Mouse (Mus musculus): ENCODE data around the gene Bbs9. TPM values are rescaled to one million over a fixed set of nuclear protein-coding genes. Genes with fewer than 3 reads are reported as not detected.
"Not testable (repeated sequence)": the region's sequence is repeated elsewhere in the genome, so short reads cannot be mapped to it uniquely, and the experiment has no call there.

The Bbs9 gene
- polyA plus RNA-seq, 1 experiment = 2.3 TPM

GRCm38 (mm10) chr9:22445123-22445522 is 30.4 kb upstream of the Bbs9 start:
- no peaks in the 10 kb centered on the region for H3K27me3 ChIP-seq (replicated peaks)
- H3K9me3 ChIP-seq = no peaks in the 10 kb centered on the region
- TF ChIP-seq GATA1 (IDR thresholded peaks at IDR 0.05; ENCODE audit: borderline replicate concordance, low read length) (no peak), FLI1 (IDR thresholded peaks at IDR 0.05; ENCODE audit: low read length) (no peak)
- no peaks in the 10 kb centered on the region; the same call in 1 of the 2 replicates for H3K4me1 ChIP-seq
- H3K4me3 ChIP-seq (replicated peaks) = no peak overlapping the region
- H3K36me3 ChIP-seq (replicated peaks; ENCODE audit: low read length) = peaks cover 45% of the 10 kb centered on the region

- no peak overlapping the region for H3K4me3 ChIP-seq (replicated peaks)
- TF ChIP-seq FLI1 (IDR thresholded peaks at IDR 0.05; ENCODE audit: low read length) (no peak), GATA1 (IDR thresholded peaks at IDR 0.05; ENCODE audit: borderline replicate concordance, low read length) (no peak)
- H3K36me3 ChIP-seq (replicated peaks; ENCODE audit: low read length) = peaks cover 66% of the 10 kb centered on the region
- H3K4me1 ChIP-seq = no peaks in the 10 kb centered on the region; the same call in 1 of the 2 replicates
- H3K9me3 ChIP-seq = no peaks in the 10 kb centered on the region
- H3K27me3 ChIP-seq (replicated peaks) = no peaks in the 10 kb centered on the region
Measured at GRCm38 (mm10) chr9:22447213-22447612, 28.3 kb upstream of the Bbs9 start.

DNA sequence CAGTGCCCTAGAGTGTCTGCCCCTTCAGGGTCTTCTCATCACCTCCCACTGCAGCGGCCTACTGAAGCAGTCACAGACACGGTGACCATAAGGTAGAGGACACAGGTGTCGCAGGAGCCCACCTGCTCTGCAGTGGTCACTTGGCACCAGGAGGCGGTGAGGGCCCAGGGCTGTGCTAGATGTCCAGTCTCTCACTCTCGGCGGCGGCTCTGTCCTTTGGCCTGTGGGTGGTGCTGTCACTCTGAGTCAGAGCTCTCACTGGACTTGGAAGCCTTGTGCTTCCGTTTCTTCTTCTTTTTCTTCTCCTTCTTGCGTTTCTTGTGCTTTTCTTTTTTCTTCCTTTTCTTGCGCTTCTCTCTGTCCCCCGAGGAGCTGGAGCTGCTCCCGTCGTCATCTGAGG is 27.1 kb upstream of the Bbs9 start:
- no peak overlapping the region for H3K4me3 ChIP-seq (replicated peaks)
- H3K27me3 ChIP-seq (replicated peaks) = no peaks in the 10 kb centered on the region
- no peaks in the 10 kb centered on the region for H3K9me3 ChIP-seq
- no peaks in the 10 kb centered on the region; the same call in 1 of the 2 replicates for H3K4me1 ChIP-seq
- H3K36me3 ChIP-seq (replicated peaks; ENCODE audit: low read length) = peaks cover 78% of the 10 kb centered on the region
- TF ChIP-seq FLI1 (IDR thresholded peaks at IDR 0.05; ENCODE audit: low read length) (no peak), GATA1 (IDR thresholded peaks at IDR 0.05; ENCODE audit: borderline replicate concordance, low read length) (no peak)

- Histone ChIP-seq H3K4me3 (replicated peaks) (no peak overlapping the region), H3K36me3 (replicated peaks; ENCODE audit: low read length) (peaks cover 86% of the 10 kb centered on the region), H3K4me1 (no peaks in the 10 kb centered on the region; the same call in 1 of the 2 replicates), H3K9me3 (no peaks in the 10 kb centered on the region), H3K27me3 (replicated peaks) (no peaks in the 10 kb centered on the region)
- TF ChIP-seq GATA1 (IDR thresholded peaks at IDR 0.05; ENCODE audit: borderline replicate concordance, low read length) = no peak
- no peak for TF ChIP-seq FLI1 (IDR thresholded peaks at IDR 0.05; ENCODE audit: low read length)
Measured at GRCm38 (mm10) chr9:22449209-22449608, 26.3 kb upstream of the Bbs9 start.

DNA sequence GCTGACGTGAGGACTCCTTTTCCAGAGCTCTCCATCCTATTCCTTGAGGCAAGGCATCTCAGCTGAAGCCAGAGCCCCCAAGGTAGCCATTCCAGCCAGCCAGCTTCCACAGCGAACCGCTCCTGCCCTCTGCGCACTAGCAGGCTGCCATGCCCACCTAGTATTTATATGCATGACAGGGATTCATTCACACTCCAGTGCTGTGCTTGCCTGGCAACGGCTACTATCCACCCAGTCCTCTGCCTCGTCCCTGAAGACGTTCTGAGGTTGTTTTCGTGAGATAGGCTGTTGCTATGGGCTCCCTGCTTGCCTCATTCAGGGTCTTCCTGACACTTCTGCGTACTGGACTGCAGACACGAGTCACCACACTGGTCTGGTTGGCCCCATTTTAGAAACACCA is 22.8 kb upstream of the Bbs9 start:
- no peaks in the 10 kb centered on the region for H3K27me3 ChIP-seq (replicated peaks)
- TF ChIP-seq FLI1 (IDR thresholded peaks at IDR 0.05; ENCODE audit: low read length) (no peak), GATA1 (IDR thresholded peaks at IDR 0.05; ENCODE audit: borderline replicate concordance, low read length) (no peak)
- peaks cover 7% of the 10 kb centered on the region for H3K4me1 ChIP-seq
- peaks cover 100% of the 10 kb centered on the region for H3K36me3 ChIP-seq (replicated peaks; ENCODE audit: low read length)
- no peak overlapping the region for H3K4me3 ChIP-seq (replicated peaks)
- H3K9me3 ChIP-seq = no peaks in the 10 kb centered on the region

DNA sequence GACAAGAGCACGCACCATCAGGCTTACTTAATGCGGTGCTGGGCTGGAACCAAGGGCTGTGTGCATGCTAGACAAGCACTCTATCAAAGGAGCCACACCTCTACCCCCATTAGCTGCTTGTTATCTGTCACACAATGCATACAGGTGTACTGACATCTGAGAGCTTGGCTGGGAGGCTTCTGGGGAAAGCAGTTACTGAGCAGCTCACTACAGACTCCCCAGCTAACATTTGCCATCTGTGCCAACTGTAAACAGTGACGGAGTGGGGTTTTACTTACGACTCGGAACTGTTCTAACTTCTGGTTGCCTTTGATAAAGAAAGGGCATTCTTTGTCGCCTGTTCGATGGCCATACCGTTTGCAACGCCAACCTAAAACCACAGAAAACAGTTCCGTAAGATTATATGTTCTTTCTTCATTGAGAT is 22.0 kb upstream of the Bbs9 start:
- TF ChIP-seq GATA1 (IDR thresholded peaks at IDR 0.05; ENCODE audit: borderline replicate concordance, low read length) (no peak), FLI1 (IDR thresholded peaks at IDR 0.05; ENCODE audit: low read length) (no peak)
- Histone ChIP-seq H3K4me1 (peaks cover 12% of the 10 kb centered on the region), H3K9me3 (no peaks in the 10 kb centered on the region), H3K27me3 (replicated peaks) (no peaks in the 10 kb centered on the region), H3K36me3 (replicated peaks; ENCODE audit: low read length) (peaks cover 100% of the 10 kb centered on the region), H3K4me3 (replicated peaks) (no peak overlapping the region)

GRCm38 (mm10) chr9:22453990-22454389 is 21.5 kb upstream of the Bbs9 start, which contains the start of gene Gm17545:
Gene Gm17545 (plus strand): TSS chr9:22454290.
- H3K9me3 ChIP-seq; H3K27me3 ChIP-seq (replicated peaks); H3K4me3 ChIP-seq (replicated peaks): not testable (repeated sequence)
- H3K4me1 ChIP-seq = peaks cover 17% of the 10 kb centered on the region
- peaks cover 100% of the 10 kb centered on the region for H3K36me3 ChIP-seq (replicated peaks; ENCODE audit: low read length)

DNA sequence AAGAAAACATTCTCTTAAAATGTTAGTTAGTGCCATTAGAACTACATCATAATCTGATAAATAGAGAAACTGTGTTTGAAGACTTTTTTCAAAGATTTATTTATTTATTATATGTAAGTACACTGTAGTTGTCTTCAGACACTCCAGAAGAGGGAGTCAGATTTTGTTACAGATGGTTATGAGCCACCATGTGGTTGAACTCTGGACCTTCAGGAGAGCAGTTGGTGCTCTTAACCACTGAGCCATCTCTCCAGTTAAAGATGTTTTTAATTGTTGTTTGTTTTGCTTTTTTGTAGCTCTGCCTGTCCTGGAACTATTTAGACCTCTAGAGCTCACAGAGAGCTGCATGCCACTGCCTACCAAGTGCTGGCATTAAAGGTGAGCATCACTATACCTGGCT is 20.5 kb upstream of the Bbs9 start:
- H3K4me3 ChIP-seq (replicated peaks) = no peak overlapping the region
- peaks cover 19% of the 10 kb centered on the region for H3K4me1 ChIP-seq
- H3K36me3 ChIP-seq (replicated peaks; ENCODE audit: low read length) = peaks cover 99% of the 10 kb centered on the region
- TF ChIP-seq FLI1 (IDR thresholded peaks at IDR 0.05; ENCODE audit: low read length) (no peak), GATA1 (IDR thresholded peaks at IDR 0.05; ENCODE audit: borderline replicate concordance, low read length) (no peak)
- no peaks in the 10 kb centered on the region for H3K9me3 ChIP-seq
- H3K27me3 ChIP-seq (replicated peaks) = no peaks in the 10 kb centered on the region

DNA sequence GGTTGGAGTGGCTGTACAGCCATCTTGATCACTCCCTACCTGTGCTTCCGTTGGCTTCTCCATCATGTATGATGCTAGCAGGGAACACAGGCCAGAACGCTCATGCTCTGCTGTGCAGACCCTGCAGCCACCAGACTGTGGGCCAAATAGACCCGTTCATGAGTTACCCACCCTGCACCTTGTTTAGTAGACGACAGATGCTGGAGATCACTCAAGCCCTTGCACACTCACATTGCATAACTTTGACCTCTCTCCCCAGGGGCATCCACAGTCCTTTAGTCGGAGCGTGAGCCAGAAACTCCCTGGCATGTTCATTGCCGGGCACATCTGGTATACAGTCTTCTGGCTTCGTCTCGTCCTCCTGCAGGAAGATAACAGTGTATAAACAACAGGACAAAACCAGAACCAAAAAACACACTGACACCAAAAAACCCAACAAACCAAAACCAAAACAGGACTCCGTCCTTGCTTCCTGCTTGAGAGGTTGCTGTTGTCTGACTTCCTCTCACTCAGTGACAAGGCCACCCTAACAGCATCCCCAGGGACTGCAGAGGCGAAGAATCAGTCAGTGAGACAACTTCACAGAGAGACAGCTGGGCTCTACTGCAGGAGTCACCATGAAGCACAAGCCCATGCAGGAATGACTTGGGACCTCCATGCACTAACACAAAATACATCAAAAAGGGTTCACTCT is 18.2 kb upstream of the Bbs9 start:
- Histone ChIP-seq H3K4me3 (replicated peaks) (no peak overlapping the region), H3K4me1 (peaks cover 19% of the 10 kb centered on the region), H3K36me3 (replicated peaks; ENCODE audit: low read length) (peaks cover 97% of the 10 kb centered on the region), H3K9me3 (no peaks in the 10 kb centered on the region), H3K27me3 (replicated peaks) (no peaks in the 10 kb centered on the region)
- TF ChIP-seq FLI1 (IDR thresholded peaks at IDR 0.05; ENCODE audit: low read length) = no peak
- no peak for TF ChIP-seq GATA1 (IDR thresholded peaks at IDR 0.05; ENCODE audit: borderline replicate concordance, low read length)

- Histone ChIP-seq H3K4me1 (peaks cover 23% of the 10 kb centered on the region), H3K36me3 (replicated peaks; ENCODE audit: low read length) (peaks cover 86% of the 10 kb centered on the region), H3K4me3 (replicated peaks) (no peak overlapping the region), H3K27me3 (replicated peaks) (no peaks in the 10 kb centered on the region), H3K9me3 (no peaks in the 10 kb centered on the region)
- TF ChIP-seq GATA1 (IDR thresholded peaks at IDR 0.05; ENCODE audit: borderline replicate concordance, low read length) = no peak
- no peak for TF ChIP-seq FLI1 (IDR thresholded peaks at IDR 0.05; ENCODE audit: low read length)
Measured at GRCm38 (mm10) chr9:22461946-22462345, 13.6 kb upstream of the Bbs9 start.
